Mouse (Mus musculus) lung, postnatal 0 days (tissue): Measurements from ENCODE around the gene Arl2bp.

Experiments
- CTCF ChIP-seq: IDR thresholded peaks from 2 replicates; pipeline ENCODE4 v1.5.1; 2016; ENCODE audit warnings: antibody characterized with exemption, mild to moderate bottlenecking
- EP300 ChIP-seq: IDR thresholded peaks from 2 replicates; pipeline ENCODE4 v1.6.1; 2016; ENCODE audit warnings: antibody characterized with exemption, mild to moderate bottlenecking, control low read depth

DNA sequence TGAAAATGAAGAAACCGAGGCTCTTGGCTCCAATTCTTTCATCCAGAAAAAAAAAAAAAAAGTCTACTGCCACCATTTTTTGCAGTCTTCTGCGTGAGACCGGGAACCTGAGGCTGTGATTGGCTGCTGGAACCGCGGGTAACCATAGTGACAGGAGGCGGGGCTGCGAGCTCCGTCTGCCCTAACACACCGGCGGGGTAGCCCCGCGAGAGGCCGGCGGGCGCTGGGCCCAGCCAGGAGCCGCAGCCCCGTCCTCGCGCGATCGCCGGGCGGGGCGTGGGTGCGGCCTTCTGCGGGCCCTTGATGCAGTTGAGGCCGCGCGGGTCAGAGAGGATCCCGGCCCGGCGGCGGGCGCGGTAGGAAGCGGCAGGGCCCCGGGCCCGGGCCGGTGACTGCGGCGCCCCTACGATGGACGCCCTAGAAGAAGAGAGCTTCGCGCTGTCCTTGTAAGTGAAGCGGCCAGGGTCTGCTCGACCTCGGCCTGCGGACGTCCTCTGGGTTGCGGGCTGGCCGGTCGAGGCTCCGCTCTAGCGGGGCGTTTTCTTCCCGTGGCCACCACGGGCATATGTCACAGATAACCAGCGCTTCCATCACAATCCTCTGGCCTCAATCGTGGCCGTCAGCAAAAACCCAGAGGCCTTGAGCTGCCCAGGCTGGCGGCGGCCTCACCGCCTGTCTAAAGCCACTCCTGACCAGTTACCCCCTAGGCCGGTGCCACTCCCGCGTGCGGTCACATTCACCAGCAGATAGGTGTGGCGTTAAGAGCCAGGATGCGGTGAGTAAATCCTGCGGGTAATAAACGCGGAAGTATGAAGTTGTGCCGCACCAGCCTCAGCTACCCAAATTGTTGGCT, at the start of gene Arl2bp:
- TF ChIP-seq CTCF: no peak
- no peak for TF ChIP-seq EP300
